Mouse (Mus musculus) cortical plate, adult 2 months (tissue): ENCODE data around the gene Fam207a. TPM values are rescaled to one million over a fixed set of nuclear protein-coding genes. Genes with fewer than 3 reads are reported as not detected.

Source experiments
- H3K27ac ChIP-seq: fragments of 200-500 bp; 2 replicates; pipeline ENCODE4 v1.5.1; 2012; ENCODE audit warnings: low read length, control low read depth, inconsistent platforms; ENCODE audit not compliant: insufficient read depth
- H3K4me1 ChIP-seq: fragments of 200-500 bp; 2 replicates; pipeline ENCODE4 v1.6.1; 2011; ENCODE audit warnings: low read length; ENCODE audit not compliant: control insufficient read depth, insufficient read depth
- H3K4me3 ChIP-seq: fragments of 200-500 bp; 2 replicates; pipeline ENCODE4 v1.5.1; 2011; ENCODE audit warnings: mild to moderate bottlenecking, low read length, control low read depth; ENCODE audit not compliant: insufficient read depth
- CTCF ChIP-seq: fragments of 200-500 bp; IDR thresholded peaks from 2 replicates; pipeline ENCODE4 v1.5.1; 2011; ENCODE audit warnings: mild to moderate bottlenecking, control low read depth, low read length; ENCODE audit not compliant: insufficient read depth; ENCODE audit errors: extremely low read depth
- POLR2A ChIP-seq: fragments of 200-500 bp; IDR thresholded peaks from 2 replicates; pipeline ENCODE4 v1.6.1; 2011; ENCODE audit warnings: mild to moderate bottlenecking, low read length, control low read depth; ENCODE audit not compliant: insufficient read depth; ENCODE audit errors: extremely low read depth
- polyA plus RNA-seq: library from polyadenylated mRNA; depleted of rRNA; stranded (reverse); fragments of >200 nt; gene quantifications from 2 replicates; pipeline ENCODE4 v1.2.3, GENCODE M21; 2012

The Fam207a gene
- polyA plus RNA-seq, 1 experiment: 35.1 TPM

- no peak for TF ChIP-seq CTCF
- TF ChIP-seq POLR2A: no peak
- Histone ChIP-seq H3K4me3 (no peak overlapping the region), H3K27ac (no peak overlapping the region), H3K4me1 (no peaks in the 10 kb centered on the region)
These were observed 16.4 kb upstream of the Fam207a start for GRCm38 (mm10) chr10:77532020-77532413.

- TF ChIP-seq POLR2A (no peak), CTCF (no peak)
- Histone ChIP-seq H3K27ac (no peak overlapping the region), H3K4me1 (no peaks in the 10 kb centered on the region), H3K4me3 (no peak overlapping the region)
These were observed 15.7 kb upstream of the Fam207a start for GRCm38 (mm10) chr10:77531026-77532019.

GRCm38 (mm10) chr10:77530140-77530539 lies 14.6 kb upstream of the Fam207a start, which contains the start of gene Itgb2:
TSS of gene Itgb2 (plus strand) at chr10:77530252.
- no peak within 1 kb of the TSS for H3K27ac ChIP-seq
- TF ChIP-seq POLR2A (no peak), CTCF (no peak)
- no peaks in the 10 kb centered on the region for H3K4me1 ChIP-seq
- H3K4me3 ChIP-seq: no peak within 1 kb of the TSS

- no peak overlapping the region for H3K4me3 ChIP-seq
- TF ChIP-seq CTCF (no peak), POLR2A (no peak)
- no peak overlapping the region for H3K27ac ChIP-seq
- H3K4me1 ChIP-seq: no peaks in the 10 kb centered on the region
These were observed 13.0 kb upstream of the Fam207a start for GRCm38 (mm10) chr10:77528634-77529033.

GRCm38 (mm10) chr10:77526488-77526887 lies 10.9 kb upstream of the Fam207a start:
- Histone ChIP-seq H3K27ac (no peak overlapping the region), H3K4me1 (peaks cover 2% of the 10 kb centered on the region; the same call in 1 of the 2 replicates), H3K4me3 (no peak overlapping the region)
- TF ChIP-seq POLR2A (no peak), CTCF (no peak)

GRCm38 (mm10) chr10:77523321-77523720 lies 7.7 kb upstream of the Fam207a start:
- TF ChIP-seq CTCF (no peak), POLR2A (no peak)
- Histone ChIP-seq H3K27ac (no peak overlapping the region), H3K4me1 (peaks cover 2% of the 10 kb centered on the region; the same call in 1 of the 2 replicates), H3K4me3 (no peak overlapping the region)

GRCm38 (mm10) chr10:77522746-77523145 lies 7.2 kb upstream of the Fam207a start:
- peaks cover 2% of the 10 kb centered on the region; the same call in 1 of the 2 replicates for H3K4me1 ChIP-seq
- no peak overlapping the region for H3K27ac ChIP-seq
- peak overlapping the region; percentile 18; the same call in 1 of the 2 replicates for H3K4me3 ChIP-seq
- TF ChIP-seq CTCF: no peak
- TF ChIP-seq POLR2A: no peak

- Histone ChIP-seq H3K4me3 (peak overlapping the region; percentile 18), H3K27ac (no peak overlapping the region)
- TF ChIP-seq CTCF (no peak), POLR2A (no peak)
These were observed 6.6 kb upstream of the Fam207a start for GRCm38 (mm10) chr10:77522021-77522731.

GRCm38 (mm10) chr10:77520497-77520896 lies 4.9 kb upstream of the Fam207a start:
- Histone ChIP-seq H3K27ac (no peak overlapping the region), H3K4me3 (no peak overlapping the region), H3K4me1 (peaks cover 3% of the 10 kb centered on the region; the same call in 1 of the 2 replicates)
- no peak for TF ChIP-seq POLR2A

More at GRCm38 (mm10) chr10:77522021-77522731, 6.6 kb upstream of the Fam207a start:
- peaks cover 2% of the 10 kb centered on the region; the same call in 1 of the 2 replicates for H3K4me1 ChIP-seq

- no peak overlapping the region for H3K27ac ChIP-seq
- TF ChIP-seq POLR2A (no peak), CTCF (no peak)
- peaks cover 7% of the 10 kb centered on the region for H3K4me1 ChIP-seq
- no peak overlapping the region for H3K4me3 ChIP-seq
These were observed 3.6 kb upstream of the Fam207a start for GRCm38 (mm10) chr10:77519191-77519590.
